Mouse (Mus musculus): Measurements from ENCODE around the gene Ctla4. TPM values are rescaled to one million over a fixed set of nuclear protein-coding genes. Genes with fewer than 3 reads are reported as not detected.
A peak's percentile ranks its signal among the peaks of the same experiment; 100 is the strongest.

The Ctla4 gene
- total RNA-seq, 2 experiments from 2014 or later = not detected

GRCm38 (mm10) chr1:60940620-60941019, 53.8 kb downstream of the Ctla4 start:
- H3K27ac ChIP-seq = no peak overlapping the region
- no peak for DNase-seq (ENCODE audit: low spot score in 2 of 2)
- no peak for TF ChIP-seq CTCF (conservative IDR thresholded peaks at IDR 0.05)
- H3K4me3 ChIP-seq = no peak overlapping the region

GRCm38 (mm10) chr1:60941056-60942048, 54.6 kb downstream of the Ctla4 start:
- no peak overlapping the region for H3K4me3 ChIP-seq
- TF ChIP-seq CTCF (conservative IDR thresholded peaks at IDR 0.05) = no peak
- no peak for DNase-seq (ENCODE audit: low spot score in 2 of 2)

GRCm38 (mm10) chr1:60942921-60943320, 56.1 kb downstream of the Ctla4 start:
- H3K27ac ChIP-seq = no peak overlapping the region
- DNase-seq (ENCODE audit: low spot score in 2 of 2) = no peak
- no peak for TF ChIP-seq CTCF (conservative IDR thresholded peaks at IDR 0.05)
- H3K4me3 ChIP-seq = no peak overlapping the region

More at GRCm38 (mm10) chr1:60941056-60942048, 54.6 kb downstream of the Ctla4 start:
- H3K27ac ChIP-seq = no peak overlapping the region

DNA sequence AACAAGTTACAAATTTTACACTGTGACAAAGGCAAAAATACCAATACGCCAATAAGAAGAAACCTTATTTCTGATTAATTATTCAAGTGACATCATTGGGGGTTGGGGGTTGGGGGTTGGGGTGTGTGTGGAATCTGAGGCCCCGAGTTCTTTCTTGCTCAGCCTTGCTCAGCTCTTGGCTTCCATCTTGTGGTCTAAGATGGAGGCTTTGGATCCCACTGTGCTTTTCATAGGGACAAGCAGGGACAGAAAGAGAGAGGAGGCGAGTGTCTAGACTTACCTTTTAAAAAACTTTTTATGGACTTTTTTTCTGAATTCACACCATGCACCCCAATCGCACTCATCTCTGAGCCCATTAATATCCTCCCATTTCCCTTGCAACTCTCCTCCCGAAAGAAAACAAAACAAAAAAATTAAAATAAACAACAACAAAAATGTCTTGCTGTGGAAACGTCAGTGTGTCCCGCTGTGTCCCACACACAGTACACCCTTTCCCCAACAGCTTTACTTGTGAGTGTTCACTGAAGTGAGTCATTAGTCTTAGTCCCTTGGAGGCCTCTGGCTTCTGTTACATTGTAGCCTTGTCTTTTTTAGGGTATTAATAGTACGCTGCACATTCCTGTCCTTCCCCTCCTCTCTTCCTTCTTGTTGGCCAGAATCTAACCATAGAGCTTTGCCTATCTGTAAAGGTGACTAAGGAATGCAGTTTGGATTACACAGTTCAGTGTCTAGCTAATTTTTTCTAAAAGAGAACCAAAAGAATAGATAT, 59.0 kb downstream of the Ctla4 start:
- peak; percentile 30 for TF ChIP-seq CTCF (conservative IDR thresholded peaks at IDR 0.05)
- Histone ChIP-seq H3K4me3 (no peak overlapping the region), H3K27ac (no peak overlapping the region)
- no peak for DNase-seq (ENCODE audit: low spot score in 2 of 2)

DNA sequence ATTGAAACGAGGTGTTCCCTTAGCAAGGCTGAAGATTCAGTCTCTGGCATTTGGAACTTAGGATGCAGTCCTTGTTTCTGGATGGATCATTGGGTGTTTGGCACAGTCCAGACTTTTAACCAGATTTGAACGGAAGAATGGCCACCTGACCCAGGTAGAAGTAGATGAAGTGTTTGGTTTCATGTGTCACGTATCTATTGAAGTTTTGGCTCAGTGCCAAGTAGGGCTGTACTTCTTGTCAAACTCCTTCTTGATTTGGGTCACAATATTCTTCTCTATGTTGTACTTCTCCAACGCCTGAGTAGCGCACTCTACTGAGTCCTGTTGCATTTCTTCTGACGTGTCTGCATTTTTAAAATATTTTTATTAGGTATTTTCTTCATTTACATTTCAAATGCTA, 61.3 kb downstream of the Ctla4 start:
- DNase-seq (ENCODE audit: low spot score in 2 of 2) = no peak
- no peak for TF ChIP-seq CTCF (conservative IDR thresholded peaks at IDR 0.05)
- Histone ChIP-seq H3K27ac (no peak overlapping the region), H3K4me3 (no peak overlapping the region)

GRCm38 (mm10) chr1:60952958-60953357, 66.2 kb downstream of the Ctla4 start:
- TF ChIP-seq CTCF (conservative IDR thresholded peaks at IDR 0.05) = no peak
- no peak for DNase-seq (ENCODE audit: low spot score in 2 of 2)
- Histone ChIP-seq H3K4me3 (no peak overlapping the region), H3K27ac (no peak overlapping the region)

- no peak for TF ChIP-seq CTCF (conservative IDR thresholded peaks at IDR 0.05)
- DNase-seq (ENCODE audit: low spot score in 2 of 2) = no peak
- no peak overlapping the region for H3K27ac ChIP-seq
- H3K4me3 ChIP-seq = no peak overlapping the region
Measured at GRCm38 (mm10) chr1:60953686-60954085, 66.9 kb downstream of the Ctla4 start.

DNA sequence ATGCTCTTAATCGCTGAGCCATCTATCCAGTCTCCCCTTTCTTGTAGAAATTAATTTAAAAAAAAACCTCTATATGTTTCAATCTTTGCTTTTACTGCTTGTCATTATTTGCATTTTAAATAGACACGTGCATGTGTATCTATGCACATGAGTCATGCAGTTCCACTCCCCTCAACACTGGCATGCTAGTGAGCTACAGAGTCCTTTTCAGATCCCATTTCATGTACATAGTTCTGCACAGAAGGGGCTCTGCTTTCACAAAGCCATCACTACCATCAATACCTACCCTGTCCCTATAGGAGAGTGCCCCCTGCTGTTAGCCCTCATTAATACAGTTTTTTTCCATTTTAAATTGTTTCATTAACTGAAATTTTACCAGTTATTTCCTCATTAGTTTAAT, 68.0 kb downstream of the Ctla4 start:
- DNase-seq (ENCODE audit: low spot score in 2 of 2) = peak in 1 of 2 experiments; percentile 47
- TF ChIP-seq CTCF (conservative IDR thresholded peaks at IDR 0.05) = peak; percentile 85
- H3K27ac ChIP-seq = no peak overlapping the region
- H3K4me3 ChIP-seq = no peak overlapping the region

DNA sequence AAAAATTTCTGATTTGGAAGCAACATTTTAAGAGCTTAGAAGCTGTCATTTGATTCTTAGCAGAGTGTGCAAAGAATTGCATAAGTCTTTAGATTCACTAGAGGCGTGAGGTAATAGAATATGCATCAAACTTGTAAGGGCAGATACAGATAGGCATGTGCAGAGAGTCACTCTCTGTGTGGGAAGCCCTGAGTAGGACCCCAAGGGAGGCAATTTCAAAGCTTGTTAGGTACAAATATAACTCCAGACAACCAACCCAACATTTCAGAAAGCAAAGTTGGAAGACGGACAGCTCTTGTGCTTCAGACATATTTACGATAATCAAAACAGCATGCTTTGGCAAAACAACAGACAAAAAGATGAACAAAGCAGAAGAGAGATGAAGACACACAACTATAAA, 68.4 kb downstream of the Ctla4 start:
- DNase-seq (ENCODE audit: low spot score in 2 of 2) = no peak
- Histone ChIP-seq H3K27ac (no peak overlapping the region), H3K4me3 (no peak overlapping the region)
- TF ChIP-seq CTCF (conservative IDR thresholded peaks at IDR 0.05) = no peak

GRCm38 (mm10) chr1:60956196-60956595, 69.4 kb downstream of the Ctla4 start:
- TF ChIP-seq CTCF (conservative IDR thresholded peaks at IDR 0.05) = no peak
- no peak overlapping the region for H3K4me3 ChIP-seq
- no peak overlapping the region for H3K27ac ChIP-seq
- no peak for DNase-seq (ENCODE audit: low spot score in 2 of 2)

DNA sequence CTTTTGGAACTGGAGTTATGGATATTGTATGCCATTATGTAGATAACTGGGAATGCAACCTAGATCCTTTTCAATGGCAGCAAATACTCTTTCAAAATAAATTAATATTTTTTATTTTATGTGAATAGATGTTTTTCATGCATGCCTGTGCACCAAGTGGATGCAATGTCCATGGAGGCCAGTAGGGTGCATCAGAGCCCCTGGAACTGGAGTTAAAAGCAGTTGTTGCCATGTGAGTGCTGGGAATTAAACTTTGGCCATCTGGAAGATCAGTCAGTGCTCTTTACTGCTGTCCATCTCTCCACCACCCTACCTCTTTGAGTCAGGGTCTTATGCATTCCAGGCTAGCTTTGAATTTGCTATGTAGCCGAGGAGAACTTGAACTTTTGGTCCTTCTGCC, 71.5 kb downstream of the Ctla4 start:
- H3K4me3 ChIP-seq = no peak overlapping the region
- peak; percentile 55 for TF ChIP-seq CTCF (conservative IDR thresholded peaks at IDR 0.05)
- no peak for DNase-seq (ENCODE audit: low spot score in 2 of 2)
- no peak overlapping the region for H3K27ac ChIP-seq

GRCm38 (mm10) chr1:60959246-60959645, 72.4 kb downstream of the Ctla4 start:
- DNase-seq (ENCODE audit: low spot score in 2 of 2) = no peak
- TF ChIP-seq CTCF (conservative IDR thresholded peaks at IDR 0.05) = no peak
- Histone ChIP-seq H3K27ac (no peak overlapping the region), H3K4me3 (no peak overlapping the region)

- no peak for DNase-seq (ENCODE audit: low spot score in 2 of 2)
- TF ChIP-seq CTCF (conservative IDR thresholded peaks at IDR 0.05) = no peak
- Histone ChIP-seq H3K27ac (no peak overlapping the region), H3K4me3 (no peak overlapping the region)
Measured at GRCm38 (mm10) chr1:60960451-60960850, 73.7 kb downstream of the Ctla4 start.
